Mouse (Mus musculus) hindlimb bud, embryonic 11.5 days (tissue): ENCODE measurements at regions not wholly inside any gene's neighbourhood (a gene's known extent, or its start where the extent isn't known, plus 50 kb on each side); places are given as distances from the start of the nearest gene placed in this dataset.

ENCODE experiments used
- DNase-seq: peaks from one replicate; pipeline ENCODE4 v3.0.0-alpha.2; 2012; ENCODE audit warnings: low read depth, low spot score; ENCODE audit errors: extremely low spot score

- no peak for DNase-seq
These were observed 867.1 kb upstream of the Slit2 start for GRCm38 (mm10) chr5:47115882-47116281.

DNA sequence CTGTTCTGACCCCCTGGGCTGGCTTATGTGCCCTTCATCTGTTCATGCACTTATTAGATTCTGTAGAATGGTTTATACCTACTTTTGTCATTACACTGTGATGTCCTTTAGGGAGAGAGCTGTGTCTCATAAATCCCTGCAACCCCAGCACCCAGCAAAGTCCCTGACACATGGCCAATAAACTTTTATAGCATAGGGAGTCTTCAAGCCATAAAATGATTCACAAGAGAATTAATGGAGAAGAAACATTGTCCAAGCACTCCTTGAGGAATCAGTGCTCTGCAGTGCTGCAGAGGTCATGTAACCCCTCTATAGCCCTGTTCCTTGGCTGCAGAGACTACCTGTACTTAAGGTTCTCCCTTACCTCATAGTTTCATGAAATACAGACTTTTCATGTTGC, 887.2 kb upstream of the Slit2 start:
- no peak for DNase-seq

- no peak for DNase-seq
These were observed 930.0 kb upstream of the Slit2 start for GRCm38 (mm10) chr5:47052942-47053341.

GRCm38 (mm10) chr5:47036752-47037151, 946.2 kb upstream of the Slit2 start:
- no peak for DNase-seq

DNA sequence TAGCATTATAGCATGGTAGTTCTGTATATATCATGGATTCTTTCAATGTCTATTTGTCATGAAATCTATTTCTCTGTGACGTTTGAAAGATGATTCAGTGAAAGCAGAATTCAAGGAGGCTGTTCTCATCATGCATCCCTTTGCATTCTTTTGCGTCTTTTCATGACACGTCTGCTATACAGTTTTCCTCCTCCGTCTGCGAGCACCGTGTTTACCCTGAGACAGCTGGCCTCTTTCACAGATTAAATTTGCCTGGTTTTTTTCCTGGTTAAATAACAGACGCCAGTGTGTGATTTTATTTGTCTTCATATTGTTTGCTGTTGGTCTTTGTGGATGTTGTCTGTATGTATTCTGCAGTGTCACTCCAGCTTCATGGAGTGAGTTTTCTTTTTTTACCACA, 948.9 kb upstream of the Slit2 start:
- DNase-seq: no peak

DNA sequence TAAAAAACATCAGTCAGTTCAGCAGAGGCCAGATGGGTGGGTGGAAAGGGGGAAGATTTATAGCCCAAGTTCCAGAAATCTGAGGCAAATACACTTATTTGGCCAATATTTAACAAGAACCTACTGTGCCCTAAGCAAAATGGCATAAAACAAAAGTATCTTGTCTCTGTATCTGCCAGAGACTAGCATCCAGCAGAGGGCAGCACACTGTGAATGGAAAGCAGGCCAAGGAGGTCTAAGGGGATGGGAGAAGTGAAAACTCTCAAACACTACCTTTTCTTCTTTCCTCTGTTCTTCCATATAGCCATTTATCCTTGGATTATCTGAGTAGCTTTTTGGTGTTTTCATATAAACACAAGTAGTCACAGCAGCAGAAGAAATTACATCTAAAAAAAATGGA, 968.6 kb upstream of the Slit2 start:
- no peak for DNase-seq

DNA sequence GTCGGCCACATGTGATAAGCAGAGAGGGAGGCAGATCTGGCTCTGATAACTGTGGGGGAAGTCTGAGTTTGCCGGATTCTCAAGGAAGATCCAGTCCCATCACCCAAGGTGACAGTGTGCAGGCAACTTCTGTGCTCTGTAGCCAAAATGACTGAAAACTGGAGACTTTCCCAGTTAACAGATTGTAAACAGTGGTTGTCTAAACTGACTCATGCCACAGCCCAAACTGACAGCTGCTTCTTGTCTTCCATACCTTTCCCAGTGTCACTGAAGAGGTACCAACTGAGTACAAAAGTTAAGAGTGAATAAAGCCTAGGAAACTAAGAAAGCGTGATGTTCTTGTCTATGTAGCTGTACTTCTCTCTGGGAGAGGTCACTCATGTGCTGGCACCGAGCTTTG, 990.4 kb upstream of the Slit2 start:
- DNase-seq: no peak

DNA sequence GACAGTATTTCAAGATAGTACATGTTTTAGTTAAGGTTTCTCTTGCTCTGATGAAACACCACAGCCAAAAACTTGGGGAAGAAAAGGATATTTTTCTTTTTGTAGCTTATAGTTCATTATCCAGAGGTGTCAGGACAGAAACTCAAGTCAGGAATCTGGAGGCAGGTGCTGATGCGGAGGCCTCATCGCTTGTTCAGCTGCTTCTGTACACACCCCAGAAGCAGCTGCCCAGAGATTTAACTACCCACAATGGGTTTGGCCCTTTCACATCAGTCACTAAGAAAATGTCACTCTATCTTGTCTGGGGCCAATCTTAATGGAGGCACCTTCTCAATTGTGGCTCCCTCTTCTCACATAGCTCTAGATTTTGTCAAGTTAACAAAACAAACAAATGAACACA, 996.4 kb upstream of the Slit2 start:
- no peak for DNase-seq

DNA sequence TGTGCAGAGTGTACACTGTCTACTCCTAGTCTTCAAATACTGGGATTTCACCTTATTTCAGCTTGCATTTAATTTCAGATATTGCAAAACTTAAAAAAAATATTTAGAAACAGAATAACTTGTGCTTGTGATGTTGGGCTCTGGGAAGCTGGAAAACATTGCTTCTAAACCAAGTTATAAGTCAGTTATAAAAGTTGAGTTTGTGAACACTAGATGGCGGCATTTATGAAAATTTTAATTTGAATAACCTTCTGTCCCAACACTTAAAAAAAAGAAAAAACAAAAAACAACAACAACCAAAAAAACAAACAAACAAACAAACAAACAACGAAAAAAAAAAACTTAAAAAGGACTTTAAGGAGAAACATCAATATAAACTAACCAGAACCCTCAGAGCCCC, 1002.6 kb upstream of the Slit2 start:
- no peak for DNase-seq

GRCm38 (mm10) chr5:46968870-46969436, 1014.0 kb upstream of the Slit2 start:
- no peak for DNase-seq

- no peak for DNase-seq
These were observed 1022.2 kb upstream of the Slit2 start for GRCm38 (mm10) chr5:46960749-46961148.

GRCm38 (mm10) chr5:46926324-46926723, 1056.6 kb upstream of the Slit2 start:
- DNase-seq: no peak

GRCm38 (mm10) chr5:46901909-46902308, 1044.5 kb upstream of the Lcorl start:
- DNase-seq: no peak

DNA sequence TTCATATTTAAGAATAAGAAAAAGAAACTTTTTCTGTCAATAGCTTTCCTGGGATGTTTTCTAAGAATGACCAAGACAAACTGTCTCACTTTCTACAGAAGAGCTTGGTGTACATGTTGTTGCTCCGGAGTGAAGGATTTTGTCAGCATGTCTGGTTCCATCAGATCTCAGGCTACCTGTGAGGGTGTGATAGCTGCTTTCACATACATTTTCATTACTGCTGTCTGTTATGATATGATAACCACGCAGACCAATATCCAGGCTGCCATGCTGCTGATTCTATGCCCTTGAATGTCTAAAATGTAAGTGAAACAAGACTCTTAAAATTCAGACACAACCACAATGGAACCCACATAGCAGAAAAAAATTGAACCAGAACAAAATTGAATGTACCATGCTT, 1036.6 kb upstream of the Lcorl start:
- no peak for DNase-seq

GRCm38 (mm10) chr5:46883956-46884355, 1026.5 kb upstream of the Lcorl start:
- DNase-seq: no peak

- DNase-seq: no peak
These were observed 999.4 kb upstream of the Lcorl start for GRCm38 (mm10) chr5:46856837-46857236.

DNA sequence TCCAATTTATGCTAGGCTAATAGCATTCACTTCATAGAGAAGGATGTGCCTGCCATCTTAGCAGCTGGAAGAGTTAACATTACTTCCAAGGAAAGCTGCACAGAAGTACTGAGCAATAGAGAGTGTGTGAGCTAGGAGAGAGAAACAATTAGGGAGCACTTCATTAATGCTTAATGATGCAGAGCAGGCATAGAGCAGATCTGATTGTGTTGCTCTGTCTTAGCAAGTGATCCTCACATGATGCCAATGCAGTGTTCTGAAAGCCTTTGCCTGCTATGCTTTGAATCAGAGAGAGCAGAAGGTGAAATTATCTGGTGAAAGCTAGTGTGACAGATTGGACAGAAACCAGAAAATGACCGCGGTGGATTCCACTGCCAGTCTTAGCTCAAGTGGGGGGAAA, 987.8 kb upstream of the Lcorl start:
- no peak for DNase-seq

GRCm38 (mm10) chr5:46836810-46837209, 979.4 kb upstream of the Lcorl start:
- no peak for DNase-seq

DNA sequence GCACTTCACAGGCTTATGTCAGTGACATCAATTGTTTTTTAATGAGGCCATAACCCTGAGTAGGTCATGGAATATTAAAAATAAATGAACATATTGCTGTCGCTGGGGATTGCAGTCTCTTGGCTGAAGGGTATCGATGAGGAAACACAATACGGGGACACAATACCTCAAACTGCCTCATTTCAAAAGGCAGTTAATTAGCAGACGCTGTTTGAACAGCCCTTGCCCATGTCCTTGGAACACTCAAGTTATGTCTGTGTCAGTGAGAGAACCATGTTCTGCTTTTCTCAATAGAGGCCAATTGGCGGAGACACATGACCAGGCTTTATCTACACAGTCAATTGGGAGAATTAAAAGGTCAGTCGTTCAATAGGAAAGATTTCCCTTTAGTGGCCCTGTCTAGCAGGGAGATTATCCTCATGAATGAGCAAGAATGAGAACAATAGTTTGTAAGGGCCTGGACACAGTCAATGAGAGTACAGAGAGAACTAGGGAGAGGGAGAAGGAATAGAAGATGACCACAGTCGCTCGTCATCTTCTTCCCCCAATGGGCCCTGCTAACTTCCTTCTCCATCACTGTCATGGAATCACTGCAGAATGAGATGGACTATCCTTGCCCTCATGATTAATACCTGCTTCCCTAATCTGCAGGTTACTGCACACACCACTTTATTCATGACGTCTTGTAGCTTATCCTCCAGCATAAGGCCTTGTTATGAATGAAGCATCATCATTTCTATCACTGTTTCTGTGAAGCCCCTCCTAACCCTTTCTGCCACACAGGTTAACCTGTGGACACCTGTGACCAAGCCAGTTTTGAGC, 973.6 kb upstream of the Lcorl start:
- no peak for DNase-seq

GRCm38 (mm10) chr5:46830114-46830513, 972.7 kb upstream of the Lcorl start:
- DNase-seq: no peak

DNA sequence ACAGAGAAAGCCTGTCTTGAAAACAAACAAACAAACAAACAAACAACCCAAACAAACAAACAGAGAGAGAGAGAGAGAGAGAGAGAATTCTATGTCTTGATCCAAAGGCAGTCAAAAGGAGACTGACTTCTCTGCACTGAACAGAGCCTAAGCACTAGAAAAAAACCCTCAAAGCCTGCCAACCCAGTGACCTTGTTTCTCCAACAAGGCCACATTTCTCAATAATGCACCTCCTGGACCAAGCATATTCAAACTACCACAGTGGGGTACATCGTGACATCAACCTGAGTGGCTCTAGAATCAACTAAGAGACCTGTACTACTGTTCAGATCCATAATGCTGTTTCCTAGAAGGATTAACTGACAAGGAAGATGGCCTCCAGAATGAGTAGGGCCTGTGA, 969.0 kb upstream of the Lcorl start:
- DNase-seq: no peak

- peak; percentile 10 for DNase-seq
These were observed 967.5 kb upstream of the Lcorl start for GRCm38 (mm10) chr5:46824934-46825333.

- no peak for DNase-seq
These were observed 937.7 kb upstream of the Lcorl start for GRCm38 (mm10) chr5:46795102-46795501.
